Mouse (Mus musculus) gastrocnemius, postnatal 25 days (tissue): Measurements from ENCODE around the gene Fzd5. TPM values are rescaled to one million over a fixed set of nuclear protein-coding genes. Genes with fewer than 3 reads are reported as not detected.

Experiments
- DNase-seq: peaks from one replicate; pipeline ENCODE4 v3.0.0; 2022
- total RNA-seq, 2 experiments: library from RNA; stranded (reverse); gene quantifications; 1 replicate in 1 of 2; 2 replicates in 1 of 2; pipeline ENCODE4 v1.2.3; 2021

The Fzd5 gene
- total RNA-seq, 2 experiments from 2014 or later: 1.5 to 2.0 TPM

GRCm38 (mm10) chr1:64733453-64734245, 3.9 kb downstream of the Fzd5 start:
- DNase-seq: no peak

GRCm38 (mm10) chr1:64732637-64733200, 4.8 kb downstream of the Fzd5 start:
- DNase-seq: no peak

- DNase-seq: no peak
Observed at GRCm38 (mm10) chr1:64732161-64732560, 5.4 kb downstream of the Fzd5 start.

GRCm38 (mm10) chr1:64731341-64732020, 6.1 kb downstream of the Fzd5 start:
- no peak for DNase-seq

GRCm38 (mm10) chr1:64730046-64730445, 7.5 kb downstream of the Fzd5 start:
- no peak for DNase-seq

GRCm38 (mm10) chr1:64721034-64721587, 16.4 kb downstream of the Fzd5 start:
- DNase-seq: no peak

- DNase-seq: peak; percentile 18
Observed at GRCm38 (mm10) chr1:64717504-64717903, 20.0 kb downstream of the Fzd5 start.

- no peak for DNase-seq
Observed at GRCm38 (mm10) chr1:64716589-64717304, 20.8 kb downstream of the Fzd5 start.

- no peak for DNase-seq
Observed at GRCm38 (mm10) chr1:64715458-64715857, 22.1 kb downstream of the Fzd5 start.

- no peak for DNase-seq
Observed at GRCm38 (mm10) chr1:64712006-64712760, 25.4 kb downstream of the Fzd5 start.

GRCm38 (mm10) chr1:64709891-64710290, 27.7 kb downstream of the Fzd5 start:
- no peak for DNase-seq

- no peak for DNase-seq
Observed at GRCm38 (mm10) chr1:64706610-64707009, 30.9 kb downstream of the Fzd5 start.

GRCm38 (mm10) chr1:64705230-64705629, 32.3 kb downstream of the Fzd5 start:
- DNase-seq: peak; percentile 14

GRCm38 (mm10) chr1:64701780-64702179, 35.8 kb downstream of the Fzd5 start:
- no peak for DNase-seq

- DNase-seq: no peak
Observed at GRCm38 (mm10) chr1:64695156-64695555, 42.4 kb downstream of the Fzd5 start.

GRCm38 (mm10) chr1:64691581-64691980, 46.0 kb downstream of the Fzd5 start:
- DNase-seq: no peak

GRCm38 (mm10) chr1:64691121-64691551, 46.4 kb downstream of the Fzd5 start:
- peak; percentile 52 for DNase-seq

- DNase-seq: peak; percentile 99
Observed at GRCm38 (mm10) chr1:64690213-64691013, 47.1 kb downstream of the Fzd5 start, which contains the start of gene Ccnyl1. Ccnyl1 (plus strand) TSS chr1:64690455.

GRCm38 (mm10) chr1:64689561-64690212, 47.9 kb downstream of the Fzd5 start:
- DNase-seq: no peak

- no peak for DNase-seq
Observed at GRCm38 (mm10) chr1:64688046-64688445, 49.5 kb downstream of the Fzd5 start.
